Mouse (Mus musculus): ENCODE data around the gene Cebpb.

Gene Cebpb

DNA sequence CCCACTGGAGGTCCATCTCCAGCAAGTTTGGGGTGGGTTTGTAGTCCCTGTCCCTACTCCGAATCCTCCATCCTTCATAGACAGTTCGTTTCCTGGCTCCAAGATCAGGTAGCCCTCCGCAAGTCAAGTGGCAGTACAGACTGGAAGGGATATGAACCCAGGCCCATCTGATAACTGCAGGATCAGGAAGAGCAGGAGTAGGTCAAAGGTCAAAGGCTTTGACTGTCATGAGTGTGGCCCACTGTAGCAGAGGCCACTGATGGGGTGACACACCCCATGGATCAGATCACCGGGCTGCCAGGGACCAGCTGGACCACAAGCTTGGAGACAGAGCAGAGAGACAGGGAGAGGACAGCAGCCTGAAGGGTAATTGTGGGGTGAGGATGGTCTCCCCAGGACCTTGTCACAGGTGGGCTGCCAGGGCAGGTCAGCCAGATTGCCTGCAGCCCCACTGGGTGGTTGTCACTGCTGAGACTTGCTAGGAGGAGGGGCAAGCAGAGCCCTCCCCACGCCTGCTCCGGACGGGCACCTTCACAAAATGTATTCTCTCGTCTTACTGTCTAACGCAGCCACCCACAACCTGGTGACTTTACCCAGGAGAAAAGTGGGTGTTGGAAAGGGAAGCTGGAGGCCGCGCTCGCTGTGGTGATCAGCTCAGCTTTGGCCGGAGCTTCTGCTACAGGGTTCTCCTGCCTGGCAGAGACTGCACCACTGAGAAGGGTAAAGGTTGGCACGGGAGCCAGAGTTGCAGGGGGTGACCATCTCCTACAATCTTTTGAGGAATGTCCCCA is 3.4 kb downstream of the Cebpb start:
- 0 out of 2 replicates have a peak, but pooled peaks have one; percentile 10 for ATAC-seq (ENCODE audit: low TSS enrichment)

DNA sequence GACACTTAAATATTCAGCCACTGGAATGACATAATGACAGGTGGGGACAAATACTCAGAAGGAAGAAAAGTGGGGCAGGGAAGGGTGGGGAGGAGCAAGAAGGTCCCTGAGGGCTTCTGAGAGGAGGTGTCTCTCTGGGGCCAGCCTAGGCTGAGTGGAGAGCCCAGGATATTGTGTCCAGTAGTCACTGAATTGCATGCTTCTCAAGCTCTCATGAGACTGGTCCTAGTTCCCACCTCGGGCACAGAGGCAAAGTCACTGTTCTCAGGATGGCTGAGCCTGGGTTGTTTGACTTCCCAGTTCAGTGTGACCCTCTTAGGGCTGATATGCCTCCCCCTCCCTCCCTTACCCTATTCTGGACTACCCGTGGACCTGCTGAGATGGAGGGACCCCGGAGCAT is 4.1 kb downstream of the Cebpb start:
- ATAC-seq (ENCODE audit: low TSS enrichment) = no peak

DNA sequence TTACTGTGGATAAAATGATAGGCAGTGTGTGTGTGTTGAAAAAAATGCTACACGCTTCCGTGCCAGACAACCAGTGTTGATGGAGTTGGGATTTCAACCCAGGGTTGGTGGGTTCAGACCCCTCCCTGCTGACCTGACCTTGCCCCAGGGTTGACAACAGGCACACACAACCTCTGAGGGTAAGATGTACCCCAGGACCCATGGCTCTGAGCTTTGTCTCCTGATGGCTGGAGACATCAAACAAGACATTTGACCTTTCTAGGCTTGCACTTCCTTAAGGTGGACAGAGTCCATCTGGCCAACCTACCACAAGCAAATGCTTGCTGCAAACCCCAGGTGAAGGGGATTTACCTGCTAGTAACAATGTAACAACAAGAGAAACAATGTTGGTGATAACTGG is 4.8 kb downstream of the Cebpb start:
- no peak for ATAC-seq (ENCODE audit: low TSS enrichment)

DNA sequence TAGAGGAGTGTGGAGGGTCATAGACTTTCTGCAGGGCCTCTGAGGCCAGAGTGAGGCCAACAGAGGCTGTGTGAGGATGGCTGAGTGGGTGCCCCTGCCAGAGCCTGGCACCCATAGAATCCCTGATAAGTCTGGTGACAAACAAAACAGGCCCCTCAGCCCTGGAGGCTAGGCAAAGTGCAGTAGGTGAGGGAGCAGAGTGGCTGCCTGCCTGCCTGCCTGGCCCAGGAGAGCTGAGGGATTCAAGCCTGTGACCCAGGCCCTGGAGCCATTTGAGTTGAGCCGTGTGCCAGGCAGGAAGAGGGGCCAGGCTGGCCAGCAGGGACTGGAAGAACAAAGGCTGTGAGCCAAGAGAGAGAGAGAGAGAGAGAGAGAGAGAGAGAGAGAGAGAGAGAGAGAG is 5.5 kb downstream of the Cebpb start:
- no peak for ATAC-seq (ENCODE audit: low TSS enrichment)

DNA sequence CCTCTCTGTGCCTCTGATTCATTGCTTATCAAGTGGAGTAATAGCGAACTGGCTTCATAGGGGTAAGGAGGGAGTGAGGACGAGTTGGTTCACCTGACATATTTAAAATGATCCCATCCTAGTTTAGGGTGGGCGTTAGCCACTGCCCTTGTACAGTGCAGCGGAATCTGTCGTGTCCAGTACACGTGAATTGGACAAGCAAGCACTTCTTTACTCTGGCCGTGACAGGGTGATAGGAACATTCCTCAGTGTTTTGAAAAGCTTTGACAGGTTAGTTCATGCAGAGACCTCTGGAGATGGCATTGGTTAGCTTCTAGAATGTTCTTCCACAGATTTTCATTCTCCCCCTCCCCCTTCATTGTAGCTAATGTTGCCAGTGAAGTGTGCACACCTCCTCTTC is 6.2 kb downstream of the Cebpb start:
- ATAC-seq (ENCODE audit: low TSS enrichment) = no peak

- no peak for ATAC-seq (ENCODE audit: low TSS enrichment)
Observed at GRCm38 (mm10) chr2:167695491-167695890, 6.8 kb downstream of the Cebpb start.

DNA sequence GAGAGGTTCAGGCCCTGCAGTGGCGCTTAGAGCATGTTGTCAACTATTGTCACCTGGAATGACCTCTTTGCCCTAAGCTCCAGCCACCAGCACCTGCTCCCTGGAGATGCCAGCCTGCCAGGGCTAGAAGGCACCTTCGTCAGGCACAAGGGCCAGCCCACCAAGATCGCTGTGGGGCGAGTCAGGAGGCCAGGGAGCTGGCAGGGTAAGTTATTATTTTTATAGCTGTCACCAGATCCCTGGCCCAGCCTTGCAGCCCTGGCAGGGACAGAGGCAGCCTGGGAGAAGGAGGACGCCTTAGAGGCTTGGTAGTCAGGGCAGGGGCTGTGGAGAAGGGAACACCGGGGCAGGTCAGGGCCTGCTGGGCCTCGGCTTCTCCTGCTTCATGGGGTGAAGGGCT is 7.4 kb downstream of the Cebpb start:
- ATAC-seq (ENCODE audit: low TSS enrichment) = no peak

GRCm38 (mm10) chr2:167697902-167698301 is 9.2 kb downstream of the Cebpb start:
- ATAC-seq (ENCODE audit: low TSS enrichment) = no peak

DNA sequence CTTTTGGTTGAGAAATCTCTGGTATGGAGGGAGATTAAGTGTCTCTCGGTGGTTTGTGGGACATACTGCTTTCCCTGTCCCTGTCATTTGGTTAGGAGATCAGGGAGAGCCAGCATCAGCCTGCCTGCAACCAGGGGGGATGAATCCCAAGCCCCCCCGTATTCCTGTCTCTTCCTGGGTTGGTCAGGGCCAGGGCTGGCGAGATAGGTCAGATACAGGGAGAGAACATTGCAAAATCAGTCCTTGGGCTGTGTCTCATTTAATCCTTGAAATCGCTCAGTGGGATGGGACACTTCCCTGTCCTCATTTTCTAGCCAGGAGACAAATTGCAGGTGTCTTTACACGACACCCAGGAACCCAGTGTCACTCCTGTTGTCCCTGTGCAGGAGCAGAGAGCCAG is 11.3 kb downstream of the Cebpb start:
- ATAC-seq (ENCODE audit: low TSS enrichment) = no peak

GRCm38 (mm10) chr2:167701472-167701871 is 12.8 kb downstream of the Cebpb start:
- no peak for ATAC-seq (ENCODE audit: low TSS enrichment)

- no peak for ATAC-seq (ENCODE audit: low TSS enrichment)
Observed at GRCm38 (mm10) chr2:167702126-167702525, 13.4 kb downstream of the Cebpb start.

- ATAC-seq (ENCODE audit: low TSS enrichment) = no peak
Observed at GRCm38 (mm10) chr2:167704409-167704808, 15.7 kb downstream of the Cebpb start.

- ATAC-seq (ENCODE audit: low TSS enrichment) = no peak
Observed at GRCm38 (mm10) chr2:167706183-167706939, 17.6 kb downstream of the Cebpb start.

DNA sequence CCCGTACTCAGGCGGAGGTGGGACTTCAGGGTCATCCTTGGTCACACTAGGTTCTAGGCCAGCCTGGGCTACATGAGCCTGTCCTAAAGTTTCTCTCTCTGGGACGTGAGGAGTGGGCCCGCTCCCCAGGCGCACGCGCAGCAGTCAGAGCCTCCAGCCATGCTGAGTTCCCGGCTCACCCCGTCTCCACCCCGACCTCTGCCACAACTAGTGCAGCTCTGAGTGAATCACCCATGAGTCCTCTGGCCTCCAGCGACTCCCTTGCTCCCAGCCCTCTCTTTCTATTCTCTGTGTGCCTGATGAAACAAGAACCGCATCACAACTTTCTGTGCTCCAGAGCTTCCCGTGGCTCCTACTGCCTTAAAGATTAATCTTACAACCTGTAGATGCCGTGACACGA is 19.7 kb downstream of the Cebpb start:
- no peak for ATAC-seq (ENCODE audit: low TSS enrichment)

DNA sequence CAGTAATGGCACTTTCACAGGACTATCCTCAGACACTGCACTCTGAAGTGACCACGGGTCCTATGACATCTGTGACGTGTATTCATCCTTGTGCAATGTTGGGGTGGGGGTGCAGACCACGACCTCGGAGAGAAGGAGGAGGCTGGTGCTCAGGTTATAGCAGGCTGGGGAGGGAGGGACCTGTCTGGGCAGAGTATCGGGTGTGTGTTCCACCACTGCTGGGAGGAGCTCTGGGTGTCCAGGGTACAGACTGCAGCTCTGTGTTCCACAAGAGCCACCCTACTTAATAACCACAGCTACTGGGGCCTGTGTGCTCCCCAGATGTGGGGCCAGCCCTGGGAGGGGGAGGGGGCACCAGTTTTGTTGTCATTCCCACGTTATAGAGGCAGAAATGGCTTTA is 21.3 kb downstream of the Cebpb start:
- ATAC-seq (ENCODE audit: low TSS enrichment) = no peak

- no peak for ATAC-seq (ENCODE audit: low TSS enrichment)
Observed at GRCm38 (mm10) chr2:167710574-167710973, 21.9 kb downstream of the Cebpb start.

DNA sequence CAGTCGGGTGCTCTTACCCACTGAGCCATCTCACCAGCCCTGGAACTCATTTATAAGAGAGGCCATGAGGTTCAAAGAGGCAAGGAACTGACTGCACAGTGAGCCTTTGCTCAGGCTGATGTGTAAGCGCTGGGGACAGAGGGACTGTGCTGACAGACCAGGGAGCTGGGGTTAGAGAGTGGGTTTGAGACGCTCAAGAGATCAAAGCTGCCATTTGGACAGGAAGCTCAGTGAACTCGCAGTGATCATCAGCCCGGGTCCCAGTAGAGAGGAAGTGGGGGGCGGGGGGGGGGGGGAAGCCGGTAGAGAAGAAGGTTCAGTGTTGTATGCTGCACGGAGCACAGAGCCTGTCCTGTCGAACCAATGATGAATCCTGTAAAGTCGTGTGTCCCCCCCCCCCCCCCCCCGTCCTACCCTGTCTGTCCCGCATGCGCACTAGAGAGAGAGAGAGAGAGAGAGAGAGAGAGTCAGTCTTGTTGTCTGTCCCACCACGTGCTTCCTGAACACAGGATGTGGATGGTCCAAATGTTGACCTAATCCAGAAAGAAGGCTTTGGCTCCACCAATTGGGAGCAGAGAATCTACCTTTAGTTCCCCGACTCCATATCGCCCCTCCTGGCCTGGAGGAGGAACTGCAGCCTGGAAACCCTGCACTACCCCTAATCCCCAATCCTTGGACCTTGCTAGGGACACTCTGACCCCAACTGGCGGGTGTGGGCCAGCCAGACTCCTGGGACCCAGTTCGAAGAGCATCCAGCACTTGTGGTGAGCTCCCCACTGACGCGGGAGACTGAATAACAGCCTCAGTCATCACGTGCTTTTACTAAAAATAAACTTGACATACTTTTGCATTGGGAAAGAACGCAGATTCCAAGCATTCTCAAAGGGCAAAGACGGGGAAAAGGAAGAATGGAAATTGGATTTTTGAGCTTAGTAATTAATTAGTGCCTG is 24.4 kb downstream of the Cebpb start:
- no peak for ATAC-seq (ENCODE audit: low TSS enrichment)

GRCm38 (mm10) chr2:167714298-167714697 is 25.6 kb downstream of the Cebpb start:
- no peak for ATAC-seq (ENCODE audit: low TSS enrichment)

DNA sequence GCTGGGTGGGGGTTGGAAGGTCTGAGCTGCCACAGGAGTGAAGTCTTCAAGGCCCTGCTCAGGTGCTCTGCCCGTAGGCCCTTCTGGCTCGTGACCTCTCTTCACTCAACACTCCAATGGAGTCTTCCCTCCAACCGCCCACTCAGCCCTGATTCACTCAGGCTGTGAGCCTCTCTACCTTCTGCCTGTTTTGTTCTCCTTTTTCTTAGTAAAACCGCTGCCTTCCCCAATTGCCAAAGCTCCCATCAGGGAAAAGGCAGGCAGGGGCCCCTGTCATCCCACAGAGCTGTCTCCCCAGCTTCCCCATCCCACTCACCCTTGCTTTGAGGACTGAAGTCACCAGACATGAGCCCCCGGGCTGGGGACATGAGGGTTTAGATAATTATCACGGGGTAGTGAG is 26.3 kb downstream of the Cebpb start:
- peak; percentile 55; the same call in 1 of the 2 replicates for ATAC-seq (ENCODE audit: low TSS enrichment)

- no peak for ATAC-seq (ENCODE audit: low TSS enrichment)
Observed at GRCm38 (mm10) chr2:167717208-167717607, 28.5 kb downstream of the Cebpb start.

DNA sequence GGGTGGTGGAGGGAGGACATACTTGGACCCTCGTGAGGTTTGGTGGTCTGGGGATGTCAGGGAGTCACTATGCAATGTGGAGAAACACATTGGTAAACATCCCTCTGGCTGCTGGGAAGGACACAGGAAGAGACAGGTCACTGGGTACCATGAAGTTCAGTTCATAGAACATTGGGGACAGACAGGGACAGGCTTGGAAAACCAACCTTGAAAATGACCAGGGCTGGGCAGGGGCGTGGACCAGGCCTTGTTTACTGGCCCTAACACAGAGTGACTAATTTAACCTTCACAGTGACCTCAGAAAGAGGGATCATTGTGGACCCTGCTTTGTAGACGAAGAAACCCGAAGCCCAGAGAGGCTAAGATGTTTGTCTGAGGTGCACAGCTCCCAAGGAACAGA is 30.8 kb downstream of the Cebpb start:
- no peak for ATAC-seq (ENCODE audit: low TSS enrichment)
